ENCODE assay signal across 8 mouse cellular contexts in the genomic region with DNA sequence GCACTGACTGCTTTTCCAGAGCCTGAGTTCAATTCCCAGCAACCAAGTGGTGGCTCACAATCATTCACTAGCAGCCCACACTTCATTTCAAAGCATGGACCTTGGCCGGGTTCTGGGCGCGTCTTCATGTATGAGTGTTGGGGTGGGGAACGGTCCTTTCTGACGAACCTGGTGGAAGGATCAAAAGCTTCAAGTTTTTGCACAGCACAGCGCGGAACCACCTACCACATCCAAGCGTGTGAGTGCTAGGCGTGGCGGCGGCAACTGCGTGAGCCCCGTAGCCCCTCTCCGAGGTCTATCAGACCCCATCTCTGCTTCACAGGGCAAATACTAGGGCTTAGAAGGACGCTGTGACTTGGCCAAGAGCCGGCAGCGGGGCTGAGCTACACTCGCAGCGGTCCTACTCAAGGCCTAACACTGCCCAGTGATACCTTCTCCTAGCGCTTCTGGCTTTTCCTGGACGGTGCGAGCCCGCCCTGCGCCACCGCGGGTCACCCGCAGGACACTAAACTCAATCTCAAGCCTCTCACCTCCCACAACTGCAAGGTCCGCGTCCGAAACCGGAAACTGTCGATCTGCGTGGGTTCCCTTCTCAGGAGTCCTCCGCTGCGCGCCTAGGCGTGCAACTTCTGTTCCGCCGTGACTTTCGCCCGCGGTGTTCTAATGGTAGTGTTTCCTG. TPM values are rescaled to one million over a fixed set of nuclear protein-coding genes. Genes with fewer than 3 reads are reported as not detected.
DNase-seq lines count a peak whose midpoint lies in the region; ATAC-seq and TF ChIP-seq lines count a peak whose summit lies in the region.

No protein-coding gene starts in this region.

- TF ChIP-seq CTCF in cerebellum, adult 2 months (IDR thresholded peaks at IDR 0.05; ENCODE audit: borderline replicate concordance, insufficient read depth, low read depth, low read length), result no peak; the same call in 1 of the 2 replicates
- peak; percentile 15; the same call in 1 of the 2 replicates for TF ChIP-seq CTCF in forebrain, postnatal 0 days (IDR thresholded peaks at IDR 0.05; ENCODE audit: low read depth)
- TF ChIP-seq CTCF in layer of hippocampus, adult 2 months (conservative IDR thresholded peaks at IDR 0.05), result 0 out of 2 replicates have a peak, but pooled peaks have one; percentile 2
- peak; percentile 30 for TF ChIP-seq CTCF in lung, embryonic 14.5 days (IDR thresholded peaks at IDR 0.05; ENCODE audit: low read depth)

- ATAC-seq in forebrain, postnatal 0 days, result peak; percentile 96
- peak; percentile 94 for ATAC-seq in lung, embryonic 14.5 days (ENCODE audit: insufficient read depth)
- ATAC-seq in neutrophil, adult 5-6 weeks (ENCODE audit: extremely low read depth, insufficient number of reproducible peaks, low FRiP score, poor library complexity, severe bottlenecking), result peak; percentile 89

- WGBS in cerebellum, adult 2 months, result under 1% methylated on average over 42 of the region's 42 CpGs
- under 1% methylated on average over 42 of the region's 42 CpGs for WGBS in forebrain, postnatal 0 days
- under 1% methylated on average over 42 of the region's 42 CpGs for WGBS in lung, embryonic 14.5 days

- peak overlapping the region; percentile 94 for H3K9ac ChIP-seq in forebrain, postnatal 0 days
- peak overlapping the region; percentile 95 for H3K9ac ChIP-seq in lung, embryonic 14.5 days

- H3K27ac ChIP-seq in cerebellum, adult 2 months (ENCODE audit: insufficient read depth, low read length), result peak overlapping the region; percentile 76
- H3K27ac ChIP-seq in forebrain, postnatal 0 days (ENCODE audit: low read depth, low read length), result peak overlapping the region; percentile 83
- peak overlapping the region; percentile 98 for H3K27ac ChIP-seq in layer of hippocampus, adult 2 months
- H3K27ac ChIP-seq in lung, embryonic 14.5 days (ENCODE audit: low read depth), result peak overlapping the region; percentile 92

- H3K36me3 ChIP-seq in forebrain, postnatal 0 days (ENCODE audit: insufficient read depth), result peaks cover 27% of the 10 kb centered on the region; the same call in 1 of the 2 replicates
- peaks cover 16% of the 10 kb centered on the region for H3K36me3 ChIP-seq in lung, embryonic 14.5 days (ENCODE audit: insufficient read depth)

- peak overlapping the region; percentile 94 for H3K4me3 ChIP-seq in cerebellum, adult 2 months (replicated peaks; ENCODE audit: insufficient read depth, low read depth, low read length)
- peak overlapping the region; percentile 90 for H3K4me3 ChIP-seq in forebrain, postnatal 0 days (ENCODE audit: low read depth, low read length)
- H3K4me3 ChIP-seq in layer of hippocampus, adult 2 months, result peak overlapping the region; percentile 86
- peak overlapping the region; percentile 86 for H3K4me3 ChIP-seq in lung, embryonic 14.5 days (ENCODE audit: low read depth, low read length)

- H3K4me2 ChIP-seq in forebrain, postnatal 0 days (ENCODE audit: low read depth), result peak overlapping the region; percentile 79
- H3K4me2 ChIP-seq in lung, embryonic 14.5 days, result peak overlapping the region; percentile 78

- peak; percentile 97 for TF ChIP-seq POLR2A in cerebellum, adult 2 months (IDR thresholded peaks at IDR 0.05; ENCODE audit: borderline replicate concordance, insufficient read depth, low read length)

- H3K9me3 ChIP-seq in forebrain, postnatal 0 days (ENCODE audit: low read length), result no peaks in the 10 kb centered on the region
- H3K9me3 ChIP-seq in lung, embryonic 14.5 days (ENCODE audit: low read depth, low read length), result no peaks in the 10 kb centered on the region

- H3K27me3 ChIP-seq in cerebellum, adult 2 months (ENCODE audit: control insufficient read depth, insufficient read depth, low read length), result no peaks in the 10 kb centered on the region
- no peaks in the 10 kb centered on the region for H3K27me3 ChIP-seq in forebrain, postnatal 0 days (ENCODE audit: insufficient read depth, low read length)
- H3K27me3 ChIP-seq in lung, embryonic 14.5 days (ENCODE audit: insufficient read depth, low read length), result no peaks in the 10 kb centered on the region

- H3K4me1 ChIP-seq in cerebellum, adult 2 months (ENCODE audit: control insufficient read depth, insufficient read depth, low read length), result no peaks in the 10 kb centered on the region
- no peaks in the 10 kb centered on the region for H3K4me1 ChIP-seq in forebrain, postnatal 0 days (ENCODE audit: insufficient read depth)
- H3K4me1 ChIP-seq in lung, embryonic 14.5 days (ENCODE audit: insufficient read depth), result no peaks in the 10 kb centered on the region

- peak; percentile 80 for DNase-seq in MEL-GATA-1-ER (ENCODE audit: extremely low read depth, low read depth)
- peak; percentile 88 to 93 for DNase-seq in cerebellum, adult 2 months
- peak; percentile 93 for DNase-seq in forebrain, postnatal 0 days
- peak; percentile 94 for DNase-seq in heart, postnatal 4 days
- DNase-seq in layer of hippocampus, adult 2 months (ENCODE audit: low spot score in 2 of 2), result peak; percentile 72 to 83
- peak; percentile 96 for DNase-seq in lung, embryonic 14.5 days
- peak; percentile 89 for DNase-seq in testis, postnatal 14 days (ENCODE audit: low spot score)

RNA-seq across cellular contexts. Expression of a gene that starts 0.5 kb away (rescaled TPM):
- polyA plus RNA-seq in cerebellum, adult 2 months (2012; rRNA removed), result 19.2 and 21.7 TPM in 2 replicates
- total RNA-seq in forebrain, postnatal 0 days (2014; rRNA removed), result 14.3 and 14.7 TPM in 2 replicates
- polyA plus RNA-seq in forebrain, postnatal 0 days (2015; fragmentation: Nextera tagmentation; extraction: Ambion mirVana), result 6.3 and 10.4 TPM in 2 replicates
- 10 to 100 TPM in 1 of 2 experiments, 1 to 10 TPM in 1; 8.7 to 11.2 TPM for total RNA-seq in heart, postnatal 4 days (2021)
- 10 to 100 TPM; 15.3 to 18.3 TPM for total RNA-seq in layer of hippocampus, adult 2 months (2021)
- polyA plus RNA-seq in lung, embryonic 14.5 days (2014; fragmentation: Nextera tagmentation; extraction: Ambion mirVana), result 11.2 and 13.1 TPM in 2 replicates
- total RNA-seq in neutrophil, adult 5-6 weeks (2017), result 9.8 and 10.1 TPM in 2 replicates

RNA-seq across cellular contexts. Expression of a gene that starts 35.6 kb away (rescaled TPM):
- polyA plus RNA-seq in cerebellum, adult 2 months (2012; rRNA removed), result 33.7 and 35.7 TPM in 2 replicates
- total RNA-seq in forebrain, postnatal 0 days (2014; rRNA removed), result 23.0 and 25.3 TPM in 2 replicates
- 14.8 and 15.8 TPM in 2 replicates for polyA plus RNA-seq in forebrain, postnatal 0 days (2015; fragmentation: Nextera tagmentation; extraction: Ambion mirVana)
- 10 to 100 TPM; 77.0 to 77.8 TPM for total RNA-seq in heart, postnatal 4 days (2021)
- total RNA-seq in layer of hippocampus, adult 2 months (2021), result 10 to 100 TPM; 46.2 to 46.9 TPM
- polyA plus RNA-seq in lung, embryonic 14.5 days (2014; fragmentation: Nextera tagmentation; extraction: Ambion mirVana), result 3.8 and 3.9 TPM in 2 replicates
- 0.86 and 2.4 TPM in 2 replicates for total RNA-seq in neutrophil, adult 5-6 weeks (2017)

Comparison
In these comparisons a context has a peak if more than half of its experiments do, and no peak if none do; other contexts are left out.
1. Peak in every context shown above with its lines: DNase-seq, ATAC-seq, H3K4me3 ChIP-seq and H3K27ac ChIP-seq.